Mouse (Mus musculus) heart, postnatal 0 days (tissue): ENCODE measurements around the gene Celf6. TPM values are rescaled to one million over a fixed set of nuclear protein-coding genes. Genes with fewer than 3 reads are reported as not detected.
A peak's percentile ranks its signal among the peaks of the same experiment; 100 is the strongest.

Experiments used
- ATAC-seq: fragments of 200-750 bp; cut with Nextera tagmentation; 2 replicates; pipeline ENCODE4 v1.8.0; 2017; ENCODE audit warnings: low read depth, moderate number of reproducible peaks, moderate library complexity; ENCODE audit not compliant: insufficient read depth
- DNase-seq: peaks from one replicate; pipeline ENCODE4 v3.0.0-alpha.2; 2016; ENCODE audit warnings: low spot score
- H3K27ac ChIP-seq: fragments of 300-500 bp; sonication (generic); 2 replicates; pipeline ENCODE4 v1.5.1; 2014; ENCODE audit warnings: low read depth, mild to moderate bottlenecking
- H3K27me3 ChIP-seq: fragments of 300-500 bp; sonication (generic); 2 replicates; pipeline ENCODE4 v1.6.1; 2014; ENCODE audit warnings: low read length, mixed read lengths; ENCODE audit not compliant: control insufficient read depth, insufficient read depth
- H3K36me3 ChIP-seq: fragments of 300-500 bp; sonication (generic); replicated peaks from 2 replicates; pipeline ENCODE4 v1.6.1; 2014; ENCODE audit warnings: low read length, mixed read lengths; ENCODE audit not compliant: control insufficient read depth, insufficient read depth
- H3K4me1 ChIP-seq: fragments of 300-500 bp; sonication (generic); 2 replicates; pipeline ENCODE4 v1.6.1; 2014; ENCODE audit warnings: antibody characterized with exemption; ENCODE audit not compliant: control insufficient read depth, insufficient read depth
- H3K4me2 ChIP-seq: fragments of 300-500 bp; sonication (generic); 2 replicates; pipeline ENCODE4 v1.6.1; 2014; ENCODE audit warnings: low read depth, mild to moderate bottlenecking, low read length, moderate library complexity
- H3K4me3 ChIP-seq: fragments of 300-500 bp; sonication (generic); 2 replicates; pipeline ENCODE4 v1.5.1; 2014; ENCODE audit warnings: low read depth, low read length
- H3K9ac ChIP-seq: fragments of 300-500 bp; sonication (generic); replicated peaks from 2 replicates; pipeline ENCODE4 v1.6.1; 2014; ENCODE audit warnings: low read depth, low read length, mixed read lengths
- H3K9me3 ChIP-seq: fragments of 300-500 bp; sonication (generic); replicated peaks from 2 replicates; pipeline ENCODE4 v1.6.1; 2016; ENCODE audit warnings: low read length; ENCODE audit not compliant: control insufficient read depth
- CTCF ChIP-seq: IDR thresholded peaks from 2 replicates; pipeline ENCODE4 v1.5.1; 2016; ENCODE audit warnings: antibody characterized with exemption, control low read depth, low read depth
- EP300 ChIP-seq: IDR thresholded peaks from 2 replicates; pipeline ENCODE4 v1.6.1; 2016; ENCODE audit warnings: antibody characterized with exemption, low read depth
- WGBS: fragments of 180-500 bp; shearing (Covaris S2); extraction: QIAGEN DNeasy Blood & Tissue Kit; methylation state at CpG from one replicate; pipeline ENCODE4 v1.1.7; 2014; 5-methylcytosine and 5-hydroxymethylcytosine counted together
- polyA plus RNA-seq: library from polyadenylated mRNA; unstranded; fragments of >200 nt; fragmentation: Nextera tagmentation; extraction: Ambion mirVana; gene quantifications from 2 replicates; pipeline ENCODE4 v1.2.1, GENCODE M21; 2015
- total RNA-seq: library from RNA; depleted of rRNA; stranded (reverse); fragments of >200 nt; gene quantifications from 2 replicates; pipeline ENCODE4 v1.2.3, GENCODE M21; 2014; ENCODE audit warnings: low replicate concordance

Celf6 gene
- total and polyA plus RNA-seq, 2 experiments from 2014 or later, result not detected

- WGBS, result 42% methylated on average over 4 of the region's 4 CpGs
- Histone ChIP-seq H3K4me1 (0 out of 2 replicates have a peak, but pooled peaks cover 5% of the 10 kb centered on the region), H3K27ac (no peak overlapping the region), H3K27me3 (no peaks in the 10 kb centered on the region), H3K4me3 (no peak overlapping the region), H3K9me3 (no peaks in the 10 kb centered on the region), H3K4me2 (no peak overlapping the region), H3K36me3 (peaks cover 35% of the 10 kb centered on the region), H3K9ac (no peak overlapping the region)
- DNase-seq (peak; percentile 44), ATAC-seq (peak; percentile 80)
- no peak for TF ChIP-seq CTCF
- TF ChIP-seq EP300, result no peak
Measured at GRCm38 (mm10) chr9:59553719-59554118, 24.0 kb upstream of the Celf6 start.

DNA sequence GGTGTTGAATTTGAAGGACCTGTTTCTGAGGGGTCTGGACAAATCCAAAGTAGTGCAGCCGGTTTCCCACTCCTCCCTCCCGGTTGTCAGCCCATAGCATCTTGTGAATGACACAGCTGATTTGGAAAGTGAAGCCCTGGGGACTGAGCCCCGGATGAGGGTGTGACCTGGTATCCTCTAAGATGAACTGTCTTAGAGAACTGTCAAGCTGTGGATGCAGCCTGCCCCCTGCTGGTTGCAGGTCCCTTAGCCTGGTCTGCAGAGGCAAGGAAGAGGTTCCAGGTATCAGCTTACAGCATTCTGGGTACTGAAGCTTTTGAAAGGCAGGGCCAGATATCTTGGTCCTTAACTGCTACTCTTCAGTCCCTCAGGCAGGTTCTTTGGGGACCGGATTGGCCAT is 12.1 kb upstream of the Celf6 start:
- no peaks in the 10 kb centered on the region for H3K9me3 ChIP-seq
- no peak overlapping the region for H3K4me3 ChIP-seq
- WGBS, result 19% methylated on average over 4 of the region's 4 CpGs
- H3K36me3 ChIP-seq, result peaks cover 43% of the 10 kb centered on the region
- H3K9ac ChIP-seq, result no peak overlapping the region
- peak; percentile 71 for ATAC-seq
- peak; percentile 60 for DNase-seq
- TF ChIP-seq EP300, result no peak
- TF ChIP-seq CTCF, result peak; percentile 91
- H3K4me2 ChIP-seq, result no peak overlapping the region
- no peaks in the 10 kb centered on the region for H3K4me1 ChIP-seq
- H3K27me3 ChIP-seq, result no peaks in the 10 kb centered on the region
- no peak overlapping the region for H3K27ac ChIP-seq

- no peaks in the 10 kb centered on the region for H3K4me1 ChIP-seq
- H3K9ac ChIP-seq, result no peak overlapping the region
- no peaks in the 10 kb centered on the region for H3K27me3 ChIP-seq
- no peak overlapping the region for H3K4me3 ChIP-seq
- TF ChIP-seq EP300 (no peak), CTCF (peak; percentile 82)
- peaks cover 31% of the 10 kb centered on the region for H3K36me3 ChIP-seq
- 30% methylated on average over 6 of the region's 6 CpGs for WGBS
- no peaks in the 10 kb centered on the region for H3K9me3 ChIP-seq
- H3K4me2 ChIP-seq, result no peak overlapping the region
- peak; percentile 82 for ATAC-seq
- DNase-seq, result peak; percentile 66
- H3K27ac ChIP-seq, result no peak overlapping the region
Measured at GRCm38 (mm10) chr9:59567111-59567510, 10.6 kb upstream of the Celf6 start.

DNA sequence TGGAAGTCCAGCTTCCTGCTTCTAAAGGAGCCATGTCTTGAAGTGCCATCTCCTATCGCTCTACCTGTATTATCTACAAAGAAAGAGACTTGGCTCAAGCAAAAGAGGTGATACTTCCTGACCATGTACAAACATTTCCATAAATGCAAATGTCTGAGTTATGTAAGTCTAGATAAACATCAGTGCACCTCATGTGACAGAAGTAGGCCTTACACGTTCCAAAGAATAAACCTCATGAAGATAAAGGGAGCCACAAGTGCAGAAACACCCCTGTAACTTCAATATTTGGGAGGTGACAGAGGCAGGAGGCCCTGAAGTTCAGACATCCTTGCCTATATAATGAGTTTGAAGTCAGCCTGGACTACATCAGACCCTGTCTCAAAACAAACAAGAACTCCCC is 5.9 kb upstream of the Celf6 start:
- Histone ChIP-seq H3K9ac (no peak overlapping the region), H3K27me3 (peaks cover 13% of the 10 kb centered on the region), H3K4me3 (no peak overlapping the region), H3K4me1 (no peaks in the 10 kb centered on the region), H3K4me2 (no peak overlapping the region), H3K36me3 (no peaks in the 10 kb centered on the region), H3K9me3 (no peaks in the 10 kb centered on the region), H3K27ac (no peak overlapping the region)
- ATAC-seq (no peak), DNase-seq (no peak)
- 60% methylated on average over 2 of the region's 2 CpGs for WGBS
- TF ChIP-seq EP300, result no peak
- no peak for TF ChIP-seq CTCF

DNA sequence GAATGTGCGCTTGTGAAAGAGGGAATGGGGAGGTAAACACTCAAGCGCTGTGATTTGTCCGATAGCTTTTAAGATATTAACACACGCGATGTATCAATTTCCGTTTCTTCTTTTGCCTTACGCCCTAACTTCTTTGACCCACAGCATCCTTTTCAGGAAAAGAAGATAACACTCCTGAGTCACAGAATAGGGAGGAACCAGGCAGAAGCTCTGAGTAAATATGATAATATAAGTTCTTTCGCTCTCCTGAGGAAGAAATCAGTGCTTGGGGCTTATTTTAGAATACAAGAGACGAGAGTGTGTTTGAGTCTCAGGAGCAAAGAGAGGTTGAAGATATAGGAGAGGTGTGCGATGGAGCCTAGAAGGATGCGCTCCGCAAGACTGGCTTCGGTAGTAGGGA is 316 bp upstream of the Celf6 start:
- peak overlapping the region; percentile 72 for H3K4me2 ChIP-seq

DNA sequence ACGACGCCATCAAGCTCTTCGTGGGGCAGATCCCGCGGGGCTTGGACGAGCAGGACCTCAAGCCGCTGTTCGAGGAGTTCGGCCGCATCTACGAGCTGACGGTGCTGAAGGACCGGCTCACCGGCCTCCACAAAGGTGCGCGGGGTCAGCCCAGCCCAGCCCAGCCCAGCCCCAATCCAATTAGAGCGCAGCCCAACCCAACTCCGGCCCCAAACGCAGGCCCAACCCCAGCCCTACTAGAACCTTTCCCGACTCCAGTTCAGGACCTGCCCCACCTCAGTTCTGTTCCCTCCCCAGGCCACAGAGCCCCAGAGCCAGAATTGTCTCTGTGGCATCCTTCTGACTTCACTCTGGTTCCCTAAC is 769 bp downstream of the Celf6 start:
- H3K27me3 ChIP-seq, result peaks cover 45% of the 10 kb centered on the region
- H3K9ac ChIP-seq, result no peak overlapping the region
- TF ChIP-seq CTCF, result no peak
- no peak for TF ChIP-seq EP300
- no peak overlapping the region for H3K27ac ChIP-seq
- 2% methylated on average over 20 of the region's 20 CpGs for WGBS
- peak overlapping the region; percentile 55 for H3K4me3 ChIP-seq
- no peaks in the 10 kb centered on the region for H3K36me3 ChIP-seq
- peaks cover 8% of the 10 kb centered on the region; the same call in 1 of the 2 replicates for H3K4me1 ChIP-seq
- DNase-seq (no peak), ATAC-seq (no peak)
- H3K4me2 ChIP-seq, result peak overlapping the region; percentile 72
- no peaks in the 10 kb centered on the region for H3K9me3 ChIP-seq

More for the DNA sequence above, 316 bp upstream of the Celf6 start:
- Histone ChIP-seq H3K36me3 (no peaks in the 10 kb centered on the region), H3K9me3 (no peaks in the 10 kb centered on the region), H3K27me3 (peaks cover 44% of the 10 kb centered on the region), H3K4me3 (peak overlapping the region; percentile 55), H3K9ac (no peak overlapping the region), H3K27ac (no peak overlapping the region), H3K4me1 (peaks cover 8% of the 10 kb centered on the region; the same call in 1 of the 2 replicates)
- TF ChIP-seq CTCF, result no peak
- 12% methylated on average over 13 of the region's 13 CpGs for WGBS
- DNase-seq, result no peak
- no peak for ATAC-seq
